Mouse (Mus musculus): ENCODE data around the gene Olfr787.

- TF ChIP-seq CTCF (IDR thresholded peaks at IDR 0.05) (no peak), EP300 (IDR thresholded peaks at IDR 0.05) (no peak)
Measured at GRCm38 (mm10) chr10:129490101-129490500, 28.4 kb downstream of the Olfr787 start.

Measured in lung, postnatal 0 days (tissue).